Mouse (Mus musculus) heart, adult 2 months (tissue): Measurements from ENCODE around the gene Leng9. TPM values are rescaled to one million over a fixed set of nuclear protein-coding genes. Genes with fewer than 3 reads are reported as not detected.

Experiments used
- DNase-seq, 2 experiments: peaks; one replicate each; pipeline ENCODE4 v3.0.0; 2021
- H3K27ac ChIP-seq: fragments of 200-600 bp; 2 replicates; pipeline ENCODE4 v1.8.1; 2022
- H3K27me3 ChIP-seq: fragments of 200-500 bp; 2 replicates; pipeline ENCODE4 v1.6.1; 2012; ENCODE audit warnings: mild to moderate bottlenecking, low read length, inconsistent platforms, mixed read lengths; ENCODE audit not compliant: control insufficient read depth, insufficient read depth
- H3K36me3 ChIP-seq: fragments of 200-500 bp; 2 replicates; pipeline ENCODE4 v1.6.1; 2012; ENCODE audit warnings: low read length, inconsistent platforms; ENCODE audit not compliant: control insufficient read depth, insufficient read depth
- H3K4me1 ChIP-seq: fragments of 200-500 bp; 2 replicates; pipeline ENCODE4 v1.6.1; 2011; ENCODE audit warnings: low read length; ENCODE audit not compliant: control insufficient read depth, insufficient read depth
- H3K4me3 ChIP-seq: fragments of 200-600 bp; 2 replicates; pipeline ENCODE4 v1.8.1; 2022
- H3K79me2 ChIP-seq: fragments of 200-500 bp; replicated peaks from 2 replicates; pipeline ENCODE4 v1.6.1; 2012; ENCODE audit warnings: mild to moderate bottlenecking, inconsistent platforms, low read length, moderate library complexity, mixed read lengths; ENCODE audit not compliant: control insufficient read depth, insufficient read depth
- H3K9ac ChIP-seq: fragments of 200-500 bp; 2 replicates; pipeline ENCODE4 v1.6.1; 2012; ENCODE audit warnings: low read depth, mild to moderate bottlenecking, control low read depth, inconsistent platforms, low read length, mixed read lengths
- CTCF ChIP-seq: fragments of 200-600 bp; IDR thresholded peaks from 2 replicates; pipeline ENCODE4 v1.8.1; 2022; ENCODE audit warnings: antibody characterized with exemption, mild to moderate bottlenecking, moderate library complexity
- EP300 ChIP-seq: fragments of 200-500 bp; IDR thresholded peaks from 2 replicates; pipeline ENCODE4 v1.6.1; 2011; ENCODE audit warnings: low read depth, low read length, control low read depth; ENCODE audit not compliant: insufficient read depth
- POLR2A ChIP-seq: fragments of 200-500 bp; IDR thresholded peaks from 2 replicates; pipeline ENCODE4 v1.6.1; 2011; ENCODE audit warnings: mild to moderate bottlenecking, low read depth, low read length, control low read depth; ENCODE audit not compliant: insufficient read depth
- WGBS: fragments of 180-500 bp; shearing (Covaris S2); methylation state at CpG from one replicate; pipeline ENCODE4 v1.1.7; 2018; 5-methylcytosine and 5-hydroxymethylcytosine counted together
- intact Hi-C: fragments of 180-260 bp; cut with DNase I; formaldehyde crosslinking; loops from one replicate; pipeline ENCODE4 v1.15.1; 2025
- polyA plus RNA-seq: library from polyadenylated mRNA; depleted of rRNA; stranded (reverse); fragments of >200 nt; gene quantifications from 2 replicates; pipeline ENCODE4 v1.2.3, GENCODE M21; 2012; rRNA removed
- total RNA-seq, 2 experiments: library from RNA; stranded (reverse); gene quantifications; 2 replicates each; pipeline ENCODE4 v1.2.3; 2021

The Leng9 gene
- total and polyA plus RNA-seq, 3 experiments: 2.2 to 3.7 (median 3.3) TPM

DNA sequence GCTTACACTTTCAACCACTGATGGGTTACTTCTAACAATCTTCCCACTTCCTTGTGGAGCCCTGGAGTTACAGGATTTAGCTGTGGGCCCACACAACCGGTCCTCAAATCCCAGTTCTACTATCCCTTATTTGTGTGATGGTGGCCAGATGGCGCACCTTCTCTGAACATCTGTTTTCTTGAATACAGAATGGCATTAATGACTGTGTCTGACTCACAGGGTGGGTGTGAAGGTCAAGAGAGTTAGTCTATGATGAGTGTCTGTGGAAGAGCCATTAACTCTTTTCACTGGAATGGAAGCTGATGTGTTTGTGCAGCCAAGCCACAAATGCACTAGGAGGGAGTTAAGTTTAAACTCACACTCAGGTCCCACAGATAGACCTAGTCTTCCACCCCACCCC, 51.9 kb downstream of the Leng9 start:
- Histone ChIP-seq H3K27ac (no peak overlapping the region), H3K9ac (no peak overlapping the region), H3K36me3 (no peaks in the 10 kb centered on the region), H3K4me1 (no peaks in the 10 kb centered on the region), H3K79me2 (no peaks in the 10 kb centered on the region), H3K4me3 (no peak overlapping the region), H3K27me3 (no peaks in the 10 kb centered on the region)
- intact Hi-C loops: no loop called here
- no peak for TF ChIP-seq EP300
- no peak for TF ChIP-seq POLR2A
- no peak for TF ChIP-seq CTCF
- 75% methylated on average over 2 of the region's 2 CpGs for WGBS
- DNase-seq: no peak

Other genes with a start within 250 kb of the Leng9 start
- under 1 TPM; 0.29 to 0.34 TPM for gene Lilra6, start 234.9 kb downstream of the Leng9 start, total RNA-seq
- 0.41 and 0.94 TPM in 2 replicates for gene Lilra6, start 234.9 kb downstream of the Leng9 start, polyA plus RNA-seq
- gene Lair1, start 87.2 kb downstream of the Leng9 start, total RNA-seq: 1 to 10 TPM; 1.0 to 1.7 TPM
- 2.1 and 3.3 TPM in 2 replicates for gene Lair1, start 87.2 kb downstream of the Leng9 start, polyA plus RNA-seq
- 1 to 10 TPM in 1 of 2 experiments, under 1 TPM in 1; 0.91 to 2.6 TPM for gene Ttyh1, start 31.0 kb downstream of the Leng9 start, total RNA-seq
- gene Ttyh1, start 31.0 kb downstream of the Leng9 start, polyA plus RNA-seq: 2.8 and 5.1 TPM in 2 replicates
- gene Leng8, start 13.3 kb downstream of the Leng9 start, total RNA-seq: 10 to 100 TPM; 31.2 to 36.4 TPM
- gene Leng8, start 13.3 kb downstream of the Leng9 start, polyA plus RNA-seq: 263 and 281 TPM in 2 replicates
- gene Cdc42ep5, start 14.5 kb upstream of the Leng9 start, total RNA-seq: 1 to 10 TPM; 3.1 to 5.8 TPM
- gene Cdc42ep5, start 14.5 kb upstream of the Leng9 start, polyA plus RNA-seq: 7.3 and 10.7 TPM in 2 replicates
- gene Lilra5, start 87.4 kb upstream of the Leng9 start, total RNA-seq: 1 to 10 TPM; 1.2 to 1.4 TPM
- 1.1 and 1.3 TPM in 2 replicates for gene Lilra5, start 87.4 kb upstream of the Leng9 start, polyA plus RNA-seq
- gene Ncr1, start 187.3 kb upstream of the Leng9 start, total RNA-seq: not detected
- gene Ncr1, start 187.3 kb upstream of the Leng9 start, polyA plus RNA-seq: 0.41 and 1.2 TPM in 2 replicates
- gene Gp6, start 247.4 kb upstream of the Leng9 start, total RNA-seq: 1 to 10 TPM in 1 of 2 experiments, under 1 TPM in 1; 0.50 to 1.9 TPM
- 0.44 and 0.76 TPM in 2 replicates for gene Gp6, start 247.4 kb upstream of the Leng9 start, polyA plus RNA-seq